Mouse (Mus musculus): ENCODE measurements around the gene Arnt2.

Gene Arnt2

GRCm38 (mm10) chr7:84246093-84246492 lies 163.9 kb downstream of the Arnt2 start:
- DNase-seq (ENCODE audit: extremely low spot score) = no peak

GRCm38 (mm10) chr7:84240406-84240805 lies 169.6 kb downstream of the Arnt2 start:
- DNase-seq (ENCODE audit: extremely low spot score) = no peak

- no peak for DNase-seq (ENCODE audit: extremely low spot score)
Observed at GRCm38 (mm10) chr7:84237655-84238054, 172.3 kb downstream of the Arnt2 start.

GRCm38 (mm10) chr7:84231396-84231795 lies 178.6 kb downstream of the Arnt2 start:
- no peak for DNase-seq (ENCODE audit: extremely low spot score)

GRCm38 (mm10) chr7:84227652-84228051 lies 182.3 kb downstream of the Arnt2 start:
- no peak for DNase-seq (ENCODE audit: extremely low spot score)

- no peak for DNase-seq (ENCODE audit: extremely low spot score)
Observed at GRCm38 (mm10) chr7:84226909-84227308, 183.1 kb downstream of the Arnt2 start.

GRCm38 (mm10) chr7:84212112-84212511 lies 197.9 kb downstream of the Arnt2 start:
- no peak for DNase-seq (ENCODE audit: extremely low spot score)

GRCm38 (mm10) chr7:84210585-84211291 lies 199.2 kb downstream of the Arnt2 start:
- DNase-seq (ENCODE audit: extremely low spot score) = no peak

GRCm38 (mm10) chr7:84203981-84204380 lies 206.0 kb downstream of the Arnt2 start:
- DNase-seq (ENCODE audit: extremely low spot score) = no peak

GRCm38 (mm10) chr7:84201151-84202068 lies 208.6 kb downstream of the Arnt2 start:
- DNase-seq (ENCODE audit: extremely low spot score) = no peak

- DNase-seq (ENCODE audit: extremely low spot score) = no peak
Observed at GRCm38 (mm10) chr7:84197208-84197860, 212.6 kb downstream of the Arnt2 start.

All from embryo, embryonic 9.5 days (tissue).